Comparison of ENCODE assay signal across 8 mouse cellular contexts in genomic region chr8:81806797-81807196, GRCm38 (mm10).
DNase-seq lines count a peak whose midpoint lies in the region; ATAC-seq lines count a peak whose summit lies in the region.

No protein-coding gene starts in this region.

- H3K9ac ChIP-seq in limb, embryonic 11.5 days (ENCODE audit: low read length): no peak overlapping the region
- no peak overlapping the region for H3K9ac ChIP-seq in midbrain, embryonic 13.5 days (replicated peaks)

- H3K4me1 ChIP-seq in limb, embryonic 11.5 days (ENCODE audit: control insufficient read depth, insufficient read depth, low read length): peaks cover 4% of the 10 kb centered on the region; the same call in 1 of the 2 replicates
- no peaks in the 10 kb centered on the region for H3K4me1 ChIP-seq in midbrain, embryonic 13.5 days (replicated peaks)

- H3K4me3 ChIP-seq in limb, embryonic 11.5 days (ENCODE audit: low read depth, low read length): no peak overlapping the region
- H3K4me3 ChIP-seq in midbrain, embryonic 13.5 days (replicated peaks): no peak overlapping the region

- no peaks in the 10 kb centered on the region for H3K36me3 ChIP-seq in limb, embryonic 11.5 days (ENCODE audit: control insufficient read depth, insufficient read depth, low read length)
- H3K36me3 ChIP-seq in midbrain, embryonic 13.5 days: no peaks in the 10 kb centered on the region

- ATAC-seq in limb, embryonic 11.5 days (ENCODE audit: insufficient number of reproducible peaks, low FRiP score, low TSS enrichment, low read depth): peak; percentile 79; the same call in 1 of the 2 replicates
- ATAC-seq in midbrain, embryonic 13.5 days: peak; percentile 91

- peak; percentile 84 for DNase-seq in 3T3-L1 (ENCODE audit: low read depth, low spot score)
- peak; percentile 77 for DNase-seq in adrenal gland, postnatal 10 days
- peak; percentile 67 for DNase-seq in embryo, embryonic 9.5 days (ENCODE audit: extremely low spot score)
- peak; percentile 70 to 75 for DNase-seq in heart, adult 18-20 months
- peak; percentile 37 for DNase-seq in kidney, adult 11 months
- peak; percentile 79 for DNase-seq in limb, embryonic 11.5 days (ENCODE audit: low spot score)
- peak; percentile 34 for DNase-seq in spleen, adult 12 weeks (ENCODE audit: low spot score)

- H3K9me3 ChIP-seq in limb, embryonic 11.5 days (ENCODE audit: control insufficient read depth, low read length): no peaks in the 10 kb centered on the region
- H3K9me3 ChIP-seq in midbrain, embryonic 13.5 days: no peaks in the 10 kb centered on the region

- no peak overlapping the region for H3K4me2 ChIP-seq in limb, embryonic 11.5 days (ENCODE audit: low read depth, severe bottlenecking)
- no peak overlapping the region for H3K4me2 ChIP-seq in midbrain, embryonic 13.5 days (replicated peaks)

- H3K27me3 ChIP-seq in limb, embryonic 11.5 days (ENCODE audit: control insufficient read depth, insufficient read depth, low read length): no peaks in the 10 kb centered on the region
- 0 out of 2 replicates have a peak, but pooled peaks cover 5% of the 10 kb centered on the region for H3K27me3 ChIP-seq in midbrain, embryonic 13.5 days

- H3K27ac ChIP-seq in limb, embryonic 11.5 days (replicated peaks; ENCODE audit: low read depth, low read length): no peak overlapping the region
- no peak overlapping the region for H3K27ac ChIP-seq in midbrain, embryonic 13.5 days

Comparison
In these comparisons a context has a peak if more than half of its experiments do, and no peak if none do; other contexts are left out.
1. DNase-seq: peak in every context shown above with its lines; median percentile 84 in 3T3-L1; 79 in limb, embryonic 11.5 days; 77 in adrenal gland, postnatal 10 days; 72 in heart, adult 18-20 months; 67 in embryo, embryonic 9.5 days; 37 in kidney, adult 11 months; 34 in spleen, adult 12 weeks.